Mouse (Mus musculus) pancreas, adult 10 weeks (tissue): ENCODE measurements around the gene Slc39a5. TPM values are rescaled to one million over a fixed set of nuclear protein-coding genes. Genes with fewer than 3 reads are reported as not detected.

Experiments used
- polyA plus RNA-seq: library from polyadenylated mRNA; stranded (reverse); fragments of 350-450 nt; fragmentation: Illumina TruSeq; extraction: RNeasy Lipid Tissue Mini Kit (QIAGEN cat#74804); gene quantifications from one replicate; pipeline ENCODE4 v1.2.3, GENCODE M21; 2015; ENCODE audit warnings: low read depth, low replicate concordance; ENCODE audit not compliant: insufficient read depth

Gene Slc39a5
- polyA plus RNA-seq = 127 TPM

GRCm38 (mm10) chr10:128401056-128401455 lies at the start of gene Slc39a5:
Gene Slc39a5, minus strand, starts transcription at chr10:128401229.

DNA sequence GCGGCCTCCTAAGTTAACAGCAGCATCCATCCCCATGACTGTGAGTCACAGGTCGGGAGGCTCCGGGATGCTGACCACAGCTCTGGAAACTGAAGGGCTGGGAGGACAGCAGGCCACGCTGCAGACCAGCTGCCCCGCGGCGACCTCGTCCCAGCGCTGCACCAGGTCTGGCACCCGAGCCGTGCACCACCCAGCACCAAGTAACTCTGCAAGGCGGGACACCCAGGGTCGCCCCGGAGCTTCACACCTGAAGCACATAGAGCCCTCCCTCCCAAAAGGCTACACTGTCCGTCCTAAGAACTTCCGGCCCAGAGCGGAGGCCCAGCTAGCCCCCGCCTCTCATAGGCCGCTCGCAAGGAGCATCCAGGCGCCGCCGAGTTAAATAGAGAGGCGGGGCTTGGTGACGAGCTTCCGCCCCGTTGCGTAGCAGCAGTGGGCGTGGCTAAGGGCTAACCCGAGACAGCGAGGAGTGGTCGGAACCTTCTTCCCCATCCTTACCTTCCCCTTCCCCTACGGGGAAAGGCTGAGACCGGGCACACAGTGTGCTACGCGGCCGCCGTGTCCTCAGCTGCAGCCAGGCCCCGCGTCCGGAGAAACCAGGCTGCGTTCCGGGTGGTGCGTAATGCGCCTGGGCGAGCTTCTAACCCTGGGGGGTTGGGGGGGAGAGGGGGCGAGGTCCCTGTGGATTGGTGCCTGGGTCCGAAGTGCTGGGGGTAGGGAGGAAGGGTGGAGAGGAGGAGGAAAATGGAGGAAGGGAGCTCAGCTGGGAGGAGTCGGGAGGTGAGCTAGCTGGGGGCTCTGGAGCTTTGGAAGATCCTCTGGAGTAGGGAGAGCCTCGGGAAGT lies 10.4 kb upstream of the Slc39a5 start, which contains the start of the genes Nabp2 and Rnf41:
Gene Nabp2, minus strand, starts transcription at position 282 of the 844 bp plus-strand sequence.
Gene Rnf41, plus strand, starts transcription at position 447 of the 844 bp plus-strand sequence.

GRCm38 (mm10) chr10:128376455-128377211 lies 24.4 kb downstream of the Slc39a5 start, which contains the start of gene Ankrd52:
Gene Ankrd52, plus strand, starts transcription at chr10:128377115.

GRCm38 (mm10) chr10:128368402-128369217 lies 32.4 kb downstream of the Slc39a5 start, which contains the start of gene Coq10a:
Gene Coq10a, minus strand, starts transcription at chr10:128368997.

Other genes with a start within 250 kb of the Slc39a5 start
- 11.2 TPM for gene Rbms2, start 220.9 kb downstream of the Slc39a5 start, polyA plus RNA-seq
- gene Gls2, start 206.8 kb downstream of the Slc39a5 start, polyA plus RNA-seq = 37.5 TPM
- gene Spryd4, start 189.4 kb downstream of the Slc39a5 start, polyA plus RNA-seq = 6.0 TPM
- gene Mip, start 175.4 kb downstream of the Slc39a5 start, polyA plus RNA-seq = not detected
- 5.8 TPM for gene Timeless, start 169.2 kb downstream of the Slc39a5 start, polyA plus RNA-seq
- not detected for gene Apon, start 147.1 kb downstream of the Slc39a5 start, polyA plus RNA-seq
- not detected for gene Apof, start 132.6 kb downstream of the Slc39a5 start, polyA plus RNA-seq
- 12.1 TPM for gene Stat2, start 130.7 kb downstream of the Slc39a5 start, polyA plus RNA-seq
- gene Il23a, start 102.5 kb downstream of the Slc39a5 start, polyA plus RNA-seq = not detected
- 14.3 TPM for gene Pan2, start 97.9 kb downstream of the Slc39a5 start, polyA plus RNA-seq
- gene Cnpy2, start 78.8 kb downstream of the Slc39a5 start, polyA plus RNA-seq = 55.2 TPM
- gene Cs, start 63.5 kb downstream of the Slc39a5 start, polyA plus RNA-seq = 18.2 TPM
- 21.3 TPM for gene Coq10a, start 32.2 kb downstream of the Slc39a5 start, polyA plus RNA-seq
- 5.5 TPM for gene Ankrd52, start 24.1 kb downstream of the Slc39a5 start, polyA plus RNA-seq
- 17.0 TPM for gene Nabp2, start 10.3 kb upstream of the Slc39a5 start, polyA plus RNA-seq
- gene Rnf41, start 10.4 kb upstream of the Slc39a5 start, polyA plus RNA-seq = 6.6 TPM
- gene Smarcc2, start 58.0 kb upstream of the Slc39a5 start, polyA plus RNA-seq = 24.6 TPM
- gene Myl6, start 92.9 kb upstream of the Slc39a5 start, polyA plus RNA-seq = 403 TPM
- not detected for gene Myl6b, start 97.5 kb upstream of the Slc39a5 start, polyA plus RNA-seq
- gene Esyt1, start 124.6 kb upstream of the Slc39a5 start, polyA plus RNA-seq = 15.7 TPM
- 2.5 TPM for gene Zc3h10, start 146.5 kb upstream of the Slc39a5 start, polyA plus RNA-seq
- 2,737 TPM for gene Rpl41, start 148.1 kb upstream of the Slc39a5 start, polyA plus RNA-seq
- gene Pa2g4, start 164.8 kb upstream of the Slc39a5 start, polyA plus RNA-seq = 20.2 TPM
- 2.9 TPM for gene Erbb3, start 188.4 kb upstream of the Slc39a5 start, polyA plus RNA-seq
- 365 TPM for gene Rps26, start 225.5 kb upstream of the Slc39a5 start, polyA plus RNA-seq
- 0.70 TPM for gene Ikzf4, start 244.8 kb upstream of the Slc39a5 start, polyA plus RNA-seq